Mouse (Mus musculus) gastrocnemius, adult 2 months (tissue): ENCODE data around the gene Gm40460. TPM values are rescaled to one million over a fixed set of nuclear protein-coding genes. Genes with fewer than 3 reads are reported as not detected.
"Not testable (repeated sequence)": the region's sequence is repeated elsewhere in the genome, so short reads cannot be mapped to it uniquely, and the experiment has no call there.

Experiments
- DNase-seq: peaks from one replicate; pipeline ENCODE4 v3.0.0; 2022
- H3K27ac ChIP-seq: fragments of 200-600 bp; 2 replicates; pipeline ENCODE4 v1.8.1; 2022; ENCODE audit warnings: mild to moderate bottlenecking
- H3K4me3 ChIP-seq: fragments of 200-600 bp; 2 replicates; pipeline ENCODE4 v1.8.1; 2022; ENCODE audit warnings: mild to moderate bottlenecking, moderate library complexity
- CTCF ChIP-seq: fragments of 200-600 bp; IDR thresholded peaks from 2 replicates; pipeline ENCODE4 v1.8.1; 2022; ENCODE audit warnings: antibody characterized with exemption, mild to moderate bottlenecking, moderate library complexity
- intact Hi-C: fragments of 180-260 bp; cut with DNase I; formaldehyde crosslinking; loops from one replicate; pipeline ENCODE4 v1.15.1; 2025
- long read RNA-seq, 2 experiments: library from polyadenylated mRNA; stranded (forward); transcript quantifications; one replicate each; pipeline ENCODE4 v2.0.0; 2021
- total RNA-seq, 2 experiments: library from RNA; stranded (reverse); gene quantifications; 2 replicates each; pipeline ENCODE4 v1.2.3; 2021

The Gm40460 gene
- not detected for total RNA-seq
- long read RNA-seq, experiment 1: 0 reads
- long read RNA-seq, experiment 2: 0 reads

DNA sequence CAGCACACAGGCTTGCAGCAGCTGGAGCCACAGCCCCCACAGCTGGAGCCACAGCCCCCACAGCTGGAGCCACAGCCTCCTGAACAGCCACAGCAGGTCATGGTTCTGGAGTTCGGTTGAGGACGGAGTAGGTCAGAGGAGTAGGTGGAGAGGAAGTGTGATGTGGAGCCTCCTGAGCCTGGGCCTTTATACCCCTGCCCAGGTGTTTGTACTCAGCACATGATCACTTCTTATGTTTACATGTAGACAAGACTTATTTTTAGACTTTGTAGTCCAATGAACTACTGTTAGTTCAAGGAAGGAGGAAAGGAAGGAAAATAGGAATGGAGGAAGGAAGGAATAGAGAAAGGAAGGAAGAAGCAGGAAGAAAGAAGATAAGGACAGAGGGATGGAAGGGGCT, at the start of gene Gm40460:
Gene Gm40460 (minus strand): TSS at position 101 of the 400 bp plus-strand sequence.
- DNase-seq: no peak
- intact Hi-C loops: no loop called here
- TF ChIP-seq CTCF: no peak
- no peak within 1 kb of the TSS for H3K27ac ChIP-seq
- no peak within 1 kb of the TSS for H3K4me3 ChIP-seq

DNA sequence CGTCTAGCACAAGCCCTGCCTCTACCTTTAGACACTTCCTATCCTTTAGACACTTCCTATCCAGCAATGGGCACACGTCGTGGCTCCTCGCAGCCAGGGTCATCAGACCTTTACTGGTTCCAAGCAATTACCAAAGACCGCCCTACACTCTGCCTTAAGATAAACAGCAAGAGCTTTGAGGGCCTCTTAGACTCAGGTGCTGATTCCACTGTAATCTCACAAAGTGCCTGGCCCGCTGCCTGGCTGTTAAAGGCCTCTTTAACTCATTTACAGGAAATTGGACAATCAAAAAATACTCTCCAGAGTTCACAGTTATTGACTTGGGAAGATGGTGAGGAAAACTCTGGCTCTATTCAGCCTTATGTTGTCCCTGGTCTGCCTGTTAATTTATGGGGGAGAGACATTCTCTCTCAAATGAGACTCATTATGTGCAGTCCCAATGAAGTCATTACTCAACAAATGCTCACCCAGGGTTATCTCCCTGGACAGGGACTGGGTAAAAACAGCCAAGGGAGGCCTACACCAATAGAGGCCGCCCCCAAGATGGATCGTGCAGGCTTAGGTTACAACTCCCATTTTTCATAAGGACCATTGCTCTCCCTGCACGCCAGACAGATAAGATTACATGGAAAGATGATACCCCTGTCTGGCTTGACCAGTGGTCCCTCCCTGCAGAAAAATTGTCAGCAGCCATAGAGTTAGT, 45.2 kb upstream of the Gm40460 start:
- not testable (repeated sequence) for H3K27ac ChIP-seq, H3K4me3 ChIP-seq, DNase-seq
- intact Hi-C loops: loop anchor here (2.0 to 10.0 kb wide), 2 partner anchors 139 to 191 kb away; partner anchors contain the start of gene Dusp8

- Histone ChIP-seq H3K27ac (peak overlapping the region; percentile 89), H3K4me3 (peak overlapping the region; percentile 87)
- intact Hi-C loops: loop anchor here (2.0 to 10.0 kb wide), 2 partner anchors 138 to 190 kb away; partner anchors contain the start of gene Dusp8
- TF ChIP-seq CTCF: peak; percentile 51
- DNase-seq: peak; percentile 40
Measured at GRCm38 (mm10) chr7:142285130-142285835, 44.4 kb upstream of the Gm40460 start.

DNA sequence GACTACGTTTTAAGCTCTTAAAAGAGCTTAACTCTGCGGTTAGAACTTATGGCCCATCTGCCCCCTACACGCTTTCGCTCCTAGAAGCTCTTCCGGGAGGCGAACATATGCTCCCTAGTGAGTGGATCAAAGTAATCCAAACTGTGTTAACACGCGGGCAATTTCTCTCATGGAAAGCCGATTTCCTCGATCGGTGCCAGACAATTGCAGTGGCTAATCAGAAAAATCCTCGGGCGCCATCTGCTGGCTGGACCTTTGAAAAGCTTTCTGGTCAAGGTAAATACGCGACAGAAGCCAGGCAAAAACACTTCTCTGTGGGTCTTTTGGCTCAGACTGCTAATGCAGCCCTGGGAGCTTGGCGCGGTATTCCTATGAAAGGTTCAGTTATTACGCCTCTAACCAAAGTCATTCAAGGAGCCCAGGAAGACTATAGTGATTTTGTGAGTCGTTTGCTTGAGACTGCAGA, 43.8 kb upstream of the Gm40460 start:
- TF ChIP-seq CTCF: peak; percentile 83
- peak; percentile 92 for DNase-seq
- peak overlapping the region; percentile 87 for H3K4me3 ChIP-seq
- peak overlapping the region; percentile 89 for H3K27ac ChIP-seq
- intact Hi-C loops: loop anchor here (2.0 to 10.0 kb wide), 2 partner anchors 138 to 190 kb away; partner anchors contain the start of gene Dusp8

GRCm38 (mm10) chr7:142284023-142284591, 43.2 kb upstream of the Gm40460 start:
- DNase-seq: peak; percentile 70
- TF ChIP-seq CTCF: peak; percentile 46
- peak overlapping the region; percentile 87 for H3K4me3 ChIP-seq
- H3K27ac ChIP-seq: peak overlapping the region; percentile 89
- intact Hi-C loops: loop anchor here (2.0 to 10.0 kb wide), 2 partner anchors 137 to 189 kb away; partner anchors contain the start of gene Dusp8

GRCm38 (mm10) chr7:142282847-142283246, 42.0 kb upstream of the Gm40460 start:
- not testable (repeated sequence) for H3K4me3 ChIP-seq, DNase-seq, H3K27ac ChIP-seq
- intact Hi-C loops: loop anchor here (10.0 kb wide), 1 partner anchor 188 kb away; the partner anchor contains the start of gene Dusp8

DNA sequence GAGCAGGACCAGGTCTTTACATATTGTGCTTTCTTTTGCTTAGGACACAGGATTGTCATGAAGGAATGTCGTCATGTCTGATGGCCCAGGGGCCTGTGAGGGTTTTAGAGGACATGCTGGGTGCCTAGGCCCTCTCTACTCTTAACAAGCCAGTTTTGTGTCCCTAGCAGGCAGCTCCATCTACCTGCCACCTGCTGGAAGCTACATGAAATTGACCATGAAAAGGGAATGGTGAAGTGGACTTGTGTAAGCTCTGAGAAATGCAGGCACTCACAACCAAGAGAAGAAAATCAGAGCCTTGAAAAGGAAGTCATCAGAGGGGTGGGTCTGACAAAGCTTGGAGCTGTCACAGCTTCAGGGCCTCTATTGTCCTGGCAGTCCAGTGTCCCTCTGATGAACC, 38.4 kb upstream of the Gm40460 start:
- intact Hi-C loops, H3K27ac ChIP-seq, DNase-seq, H3K4me3 ChIP-seq: not testable (repeated sequence)

DNA sequence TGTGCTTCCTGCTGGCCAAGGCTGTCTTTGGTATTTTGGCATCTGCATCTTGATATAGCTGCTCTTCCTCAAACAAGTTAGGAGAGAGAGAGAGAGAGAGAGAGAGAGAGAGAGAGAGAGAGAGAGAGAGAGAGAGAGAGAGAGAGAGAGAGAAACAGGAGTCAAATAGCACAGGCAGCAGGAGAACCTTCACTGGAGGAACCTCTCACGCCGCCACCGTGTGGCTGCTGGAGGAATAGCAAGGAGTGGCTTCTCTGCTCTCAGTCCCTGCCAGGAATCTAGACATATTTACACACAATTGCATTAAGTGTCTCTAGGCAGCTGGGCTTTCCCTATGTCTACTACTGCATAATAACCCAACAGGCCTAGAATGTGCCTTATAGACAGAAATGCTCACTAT, 37.3 kb upstream of the Gm40460 start:
- peak; percentile 68 for DNase-seq
- H3K27ac ChIP-seq, H3K4me3 ChIP-seq: not testable (repeated sequence)
- intact Hi-C loops: loop anchor here (1.0 kb wide), 1 partner anchor 15 kb away; no protein-coding TSS in a partner anchor
- peak; percentile 65 for TF ChIP-seq CTCF

DNA sequence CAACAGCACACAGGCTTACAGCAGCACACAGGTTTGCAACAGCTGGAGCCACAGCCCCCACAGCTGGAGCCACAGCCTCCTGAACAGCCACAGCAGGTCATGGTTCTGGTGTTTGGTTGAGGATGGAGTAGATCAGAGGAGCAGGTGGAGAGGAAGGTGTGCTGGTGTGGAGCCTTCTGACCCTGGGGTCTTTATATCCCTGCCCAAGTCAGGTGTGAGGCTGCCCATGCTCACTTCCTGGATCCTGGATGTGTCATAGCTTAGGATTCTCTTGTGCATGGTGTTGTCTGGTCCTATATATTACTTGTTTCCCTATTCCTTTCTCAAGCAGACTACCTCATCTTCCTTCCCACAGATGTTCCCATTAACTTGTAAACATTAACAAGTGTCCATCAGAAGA, 33.4 kb upstream of the Gm40460 start, which contains the start of gene Gm4559:
Gene Gm4559 (minus strand): TSS at position 101 of the 400 bp plus-strand sequence.
- intact Hi-C loops, DNase-seq, H3K27ac ChIP-seq, H3K4me3 ChIP-seq: not testable (repeated sequence)

- DNase-seq, H3K27ac ChIP-seq, intact Hi-C loops, H3K4me3 ChIP-seq: not testable (repeated sequence)
Measured at GRCm38 (mm10) chr7:142258254-142258653, 17.4 kb upstream of the Gm40460 start, which contains the start of gene Gm2431. Gm2431 (minus strand) TSS chr7:142258354.

DNA sequence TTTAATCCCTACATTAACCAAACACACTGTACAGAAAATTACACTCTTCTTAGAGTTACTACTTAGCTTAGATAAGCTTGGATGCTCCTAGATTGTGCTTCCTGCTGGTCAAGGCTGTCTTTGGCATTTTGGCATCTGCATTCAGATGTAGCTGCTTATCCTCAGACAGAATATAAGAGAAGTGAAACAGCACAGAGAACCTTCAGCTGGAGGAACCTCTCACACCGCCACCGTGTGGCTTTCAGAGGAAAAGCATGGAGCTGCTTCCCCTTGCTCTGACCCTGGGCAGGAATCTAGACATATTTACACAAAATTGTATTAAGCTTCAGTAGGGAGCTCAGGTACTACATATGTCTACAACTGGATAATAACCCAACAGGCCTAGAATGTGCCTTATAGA, 14.6 kb upstream of the Gm40460 start:
- no peak for DNase-seq
- intact Hi-C loops: no loop called here
- peak; percentile 71 for TF ChIP-seq CTCF
- H3K4me3 ChIP-seq: no peak overlapping the region
- no peak overlapping the region for H3K27ac ChIP-seq

DNA sequence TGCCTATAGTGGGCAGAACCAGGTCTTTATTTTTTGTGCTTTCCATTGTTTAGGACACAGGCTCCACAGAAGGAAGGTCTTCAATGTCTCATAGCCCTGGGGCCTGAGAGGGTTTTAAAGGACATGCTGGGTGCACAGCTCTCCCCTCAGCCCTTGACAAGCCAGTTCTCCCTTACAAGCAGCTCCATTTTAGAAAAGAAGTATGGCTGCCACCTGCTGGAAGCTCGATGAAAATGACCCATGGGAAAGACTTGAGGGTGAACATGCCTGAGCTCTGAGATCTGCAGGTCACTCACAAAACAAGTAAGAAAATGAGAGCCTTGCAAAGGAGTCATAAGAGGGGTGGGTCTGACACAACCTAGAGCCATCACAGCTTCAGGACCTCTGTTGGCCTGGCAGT, 8.9 kb upstream of the Gm40460 start:
- H3K27ac ChIP-seq: no peak overlapping the region
- TF ChIP-seq CTCF: peak; percentile 44; the same call in 1 of the 2 replicates
- DNase-seq: no peak
- intact Hi-C loops: loop anchor here (5.0 kb wide), 1 partner anchor 103 kb away; no protein-coding TSS in a partner anchor
- no peak overlapping the region for H3K4me3 ChIP-seq
